Mouse (Mus musculus) lung, embryonic 15.5 days (tissue): ENCODE data around the gene Brsk1. TPM values are rescaled to one million over a fixed set of nuclear protein-coding genes. Genes with fewer than 3 reads are reported as not detected.

Source experiments
- ATAC-seq: fragments of 200-750 bp; cut with Nextera tagmentation; 2 replicates; pipeline ENCODE4 v1.8.0; 2017; ENCODE audit warnings: moderate number of reproducible peaks, borderline replicate concordance; ENCODE audit not compliant: low FRiP score, low TSS enrichment; ENCODE audit errors: extremely low read depth
- H3K27ac ChIP-seq: fragments of 300-500 bp; sonication (generic); 2 replicates; pipeline ENCODE4 v1.5.1; 2015; ENCODE audit warnings: moderate library complexity, mild to moderate bottlenecking, inconsistent platforms
- H3K27me3 ChIP-seq: fragments of 300-500 bp; sonication (generic); 2 replicates; pipeline ENCODE4 v1.6.1; 2015; ENCODE audit warnings: inconsistent platforms
- H3K36me3 ChIP-seq: fragments of 300-500 bp; sonication (generic); 2 replicates; pipeline ENCODE4 v1.6.1; 2015; ENCODE audit warnings: inconsistent platforms
- H3K4me1 ChIP-seq: fragments of 300-500 bp; sonication (generic); 2 replicates; pipeline ENCODE4 v1.6.1; 2015; ENCODE audit warnings: inconsistent platforms
- H3K4me2 ChIP-seq: fragments of 300-500 bp; sonication (generic); 2 replicates; pipeline ENCODE4 v1.6.1; 2015; ENCODE audit warnings: inconsistent platforms, mild to moderate bottlenecking, moderate library complexity
- H3K4me3 ChIP-seq: fragments of 300-500 bp; sonication (generic); 2 replicates; pipeline ENCODE4 v1.5.1; 2015; ENCODE audit warnings: mild to moderate bottlenecking, inconsistent platforms
- H3K9ac ChIP-seq: fragments of 300-500 bp; sonication (generic); 2 replicates; pipeline ENCODE4 v1.6.1; 2015; ENCODE audit warnings: inconsistent platforms
- H3K9me3 ChIP-seq: fragments of 300-500 bp; sonication (generic); 2 replicates; pipeline ENCODE4 v1.6.1; 2016; ENCODE audit warnings: inconsistent platforms
- WGBS: fragments of 180-500 bp; shearing (Covaris S2); methylation state at CpG from one replicate; pipeline ENCODE4 v1.1.7; 2015; 5-methylcytosine and 5-hydroxymethylcytosine counted together
- polyA plus RNA-seq: library from polyadenylated mRNA; unstranded; fragments of >200 nt; fragmentation: Nextera tagmentation; extraction: Ambion mirVana; gene quantifications from 2 replicates; pipeline ENCODE4 v1.2.1, GENCODE M21; 2015

Brsk1 gene
- polyA plus RNA-seq, 1 experiment from 2014 or later, result 0.87 TPM

DNA sequence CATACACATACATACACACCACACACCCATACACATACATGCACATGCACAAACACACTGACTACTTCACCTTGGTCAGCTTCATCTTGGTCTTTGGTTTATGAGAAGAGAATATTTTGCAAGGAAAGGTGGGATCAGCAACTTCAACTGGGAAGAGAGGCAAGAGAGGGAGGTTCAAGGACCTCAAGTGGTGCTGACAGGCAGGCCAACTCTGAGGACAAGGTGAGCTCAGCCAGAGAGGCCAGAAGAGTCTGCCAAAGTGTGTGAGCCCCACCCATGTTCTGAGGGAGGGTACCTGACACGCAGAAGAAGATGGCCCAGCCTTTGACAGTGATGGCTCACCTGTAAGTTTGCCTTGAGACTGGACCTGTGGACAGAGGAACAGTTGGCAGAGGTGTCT, 69.3 kb downstream of the Brsk1 start:
- H3K4me3 ChIP-seq, result no peak overlapping the region
- no peaks in the 10 kb centered on the region for H3K9me3 ChIP-seq
- no peaks in the 10 kb centered on the region for H3K4me1 ChIP-seq
- no peaks in the 10 kb centered on the region for H3K27me3 ChIP-seq
- no peak overlapping the region for H3K27ac ChIP-seq
- ATAC-seq, result no peak
- no peaks in the 10 kb centered on the region for H3K36me3 ChIP-seq
- 20% methylated on average over 1 of the region's 1 CpGs for WGBS
- no peak overlapping the region for H3K9ac ChIP-seq
- H3K4me2 ChIP-seq, result no peak overlapping the region

DNA sequence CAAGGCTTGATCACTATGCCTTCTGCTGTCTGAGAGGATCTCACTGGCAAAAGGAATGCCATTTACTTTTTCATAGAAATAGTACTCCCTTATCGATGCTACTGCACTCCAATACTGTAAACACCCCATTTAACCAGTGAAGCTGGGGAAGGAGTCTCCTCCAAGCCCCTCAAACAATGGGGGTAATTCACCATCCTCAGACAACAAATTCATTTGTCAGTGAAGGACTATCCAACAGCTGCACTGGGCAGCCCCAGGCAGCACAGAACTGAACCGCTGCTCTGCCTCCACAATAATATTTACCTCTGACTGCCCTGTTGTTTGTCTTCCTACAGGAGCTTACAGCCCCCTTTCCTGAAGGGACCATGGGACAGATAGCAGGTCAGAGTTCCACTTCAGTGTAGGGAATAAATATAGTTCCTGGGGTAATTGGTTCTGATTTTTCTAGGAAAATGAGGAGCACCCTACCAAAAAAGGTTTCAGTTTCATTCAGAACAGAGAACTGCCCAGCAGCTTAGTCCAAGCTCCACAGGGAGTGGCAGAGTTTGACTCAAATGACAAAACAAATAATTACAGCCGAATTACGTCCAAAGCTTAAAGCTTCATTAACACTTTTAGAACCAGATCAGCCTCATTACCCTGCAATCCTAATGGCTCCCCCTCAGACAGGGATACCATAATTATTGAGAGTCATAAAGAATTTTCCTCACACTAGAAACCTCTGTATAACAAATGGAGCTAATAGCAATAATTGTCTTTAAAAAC, 74.7 kb downstream of the Brsk1 start:
- ATAC-seq, result no peak
- Histone ChIP-seq H3K4me1 (no peaks in the 10 kb centered on the region), H3K27me3 (0 out of 2 replicates have a peak, but pooled peaks cover 2% of the 10 kb centered on the region), H3K27ac (no peak overlapping the region), H3K4me2 (no peak overlapping the region), H3K9ac (no peak overlapping the region), H3K36me3 (no peaks in the 10 kb centered on the region), H3K9me3 (no peaks in the 10 kb centered on the region), H3K4me3 (no peak overlapping the region)
- WGBS, result 16% methylated on average over 4 of the region's 4 CpGs

Other genes starting within 250 kb of the Brsk1 start
- 20.9 and 22.1 TPM in 2 replicates for gene Rdh13, start 245.0 kb upstream of the Brsk1 start, polyA plus RNA-seq
- 14.1 and 15.5 TPM in 2 replicates for gene Eps8l1, start 229.9 kb upstream of the Brsk1 start, polyA plus RNA-seq
- 41.6 and 49.0 TPM in 2 replicates for gene Ppp1r12c, start 188.9 kb upstream of the Brsk1 start, polyA plus RNA-seq
- 13.4 and 23.1 TPM in 2 replicates for gene Tnnt1, start 174.2 kb upstream of the Brsk1 start, polyA plus RNA-seq
- gene Tnni3, start 166.4 kb upstream of the Brsk1 start, polyA plus RNA-seq, result 79.8 and 114 TPM in 2 replicates
- 2.9 and 3.2 TPM in 2 replicates for gene Dnaaf3, start 158.2 kb upstream of the Brsk1 start, polyA plus RNA-seq
- 4.8 and 5.7 TPM in 2 replicates for gene Syt5, start 143.1 kb upstream of the Brsk1 start, polyA plus RNA-seq
- not detected in 2 replicates for gene Ptprh, start 86.6 kb upstream of the Brsk1 start, polyA plus RNA-seq
- 0.76 and 1.00 TPM in 2 replicates for gene Tmem86b, start 59.2 kb upstream of the Brsk1 start, polyA plus RNA-seq
- 9.0 and 9.2 TPM in 2 replicates for gene Ppp6r1, start 31.6 kb upstream of the Brsk1 start, polyA plus RNA-seq
- 99.4 and 99.6 TPM in 2 replicates for gene Hspbp1, start 5.5 kb upstream of the Brsk1 start, polyA plus RNA-seq
- 0.07 and 0.10 TPM in 2 replicates for gene Tmem150b, start 34.6 kb downstream of the Brsk1 start, polyA plus RNA-seq
- gene Kmt5c, start 49.5 kb downstream of the Brsk1 start, polyA plus RNA-seq, result 53.9 and 60.3 TPM in 2 replicates
- 62.9 and 64.1 TPM in 2 replicates for gene Cox6b2, start 62.5 kb downstream of the Brsk1 start, polyA plus RNA-seq
- gene Fam71e2, start 80.7 kb downstream of the Brsk1 start, polyA plus RNA-seq, result not detected in 2 replicates
- 0.19 and 0.26 TPM in 2 replicates for gene Il11, start 92.3 kb downstream of the Brsk1 start, polyA plus RNA-seq
- 0.57 and 0.76 TPM in 2 replicates for gene Tmem190, start 92.3 kb downstream of the Brsk1 start, polyA plus RNA-seq
- 20.8 and 21.4 TPM in 2 replicates for gene Tmem238, start 99.1 kb downstream of the Brsk1 start, polyA plus RNA-seq
- gene Rpl28, start 102.3 kb downstream of the Brsk1 start, polyA plus RNA-seq, result 314 and 334 TPM in 2 replicates
- gene Ube2s, start 122.0 kb downstream of the Brsk1 start, polyA plus RNA-seq, result 409 and 411 TPM in 2 replicates
- gene Shisa7, start 154.1 kb downstream of the Brsk1 start, polyA plus RNA-seq, result 0.94 and 1.3 TPM in 2 replicates
- gene Isoc2b, start 179.7 kb downstream of the Brsk1 start, polyA plus RNA-seq, result 10.6 and 12.3 TPM in 2 replicates
- gene Isoc2a, start 186.5 kb downstream of the Brsk1 start, polyA plus RNA-seq, result 0.63 and 0.81 TPM in 2 replicates
- gene Gm36210, start 215.9 kb downstream of the Brsk1 start, polyA plus RNA-seq, result 0.16 TPM in 1 of 2 replicates, not detected in the other
- 3.2 and 3.4 TPM in 2 replicates for gene Zfp628, start 224.6 kb downstream of the Brsk1 start, polyA plus RNA-seq
- 2.8 and 3.7 TPM in 2 replicates for gene Nat14, start 231.4 kb downstream of the Brsk1 start, polyA plus RNA-seq
- 1.6 and 2.2 TPM in 2 replicates for gene Ssc5d, start 235.2 kb downstream of the Brsk1 start, polyA plus RNA-seq